Mouse (Mus musculus): ENCODE results near the gene Tnp2.

Gene Tnp2

DNA sequence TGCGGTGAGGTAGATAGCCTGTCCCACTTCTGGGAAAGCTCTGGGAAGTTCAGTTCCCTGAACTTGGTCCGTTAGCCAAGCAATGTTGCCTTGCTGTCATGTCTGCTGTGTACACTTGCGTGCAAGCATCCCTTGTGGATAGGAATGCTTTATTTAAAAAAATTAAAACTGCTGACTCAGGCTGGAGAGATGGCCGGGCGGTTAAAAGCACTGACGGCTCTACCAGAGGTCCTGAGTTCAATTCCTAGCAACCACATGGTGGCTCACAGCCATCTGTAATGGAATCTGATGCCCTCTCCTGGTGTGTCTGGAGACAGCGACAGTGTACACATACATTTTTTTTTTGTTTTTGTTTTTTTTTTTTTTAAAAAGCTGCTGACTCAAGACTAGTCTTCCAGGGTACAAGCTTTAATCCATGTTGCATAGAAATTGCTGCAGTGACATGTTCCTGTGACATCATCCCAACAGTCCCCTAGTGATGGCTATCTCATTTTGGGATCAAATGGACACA, 857 bp downstream of the Tnp2 start:
- DNase-seq, result no peak

DNA sequence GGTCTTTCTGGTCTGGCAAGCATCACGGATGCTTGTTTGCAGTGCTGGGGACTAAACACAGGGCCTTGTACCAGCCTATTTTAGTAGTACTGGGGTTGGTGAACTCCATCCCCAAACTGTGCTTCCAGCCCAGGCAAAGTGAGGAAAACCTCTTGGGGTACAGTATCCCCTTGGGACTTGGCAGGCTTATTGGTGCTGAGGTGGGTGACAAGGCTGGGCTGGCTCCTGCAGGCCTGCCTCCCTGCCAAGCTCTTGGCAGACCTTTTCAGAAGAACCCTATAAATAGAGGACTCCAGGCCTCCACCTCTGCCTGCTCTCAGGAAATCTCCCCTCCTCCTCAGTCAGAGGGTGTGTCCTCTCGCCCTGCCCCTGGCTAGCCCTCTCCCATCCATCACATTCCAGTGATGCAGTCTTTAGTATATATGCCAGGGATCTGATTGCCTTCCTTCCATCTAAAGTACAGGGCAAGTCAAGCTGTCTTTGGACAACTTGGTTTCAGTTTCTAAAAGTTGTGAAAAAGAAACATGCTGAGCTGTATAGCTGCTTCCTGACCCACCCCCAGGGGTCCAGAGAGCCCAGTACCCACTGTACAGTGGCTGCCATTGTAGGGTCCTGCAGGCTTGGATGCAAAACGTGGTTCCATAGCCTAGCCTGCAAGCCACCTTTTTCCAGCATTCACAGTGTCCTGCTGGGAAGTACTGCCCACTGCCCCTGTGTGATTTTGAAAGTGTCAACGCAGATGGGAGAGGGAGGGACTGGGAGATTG, 1.5 kb downstream of the Tnp2 start:
- DNase-seq, result no peak

DNA sequence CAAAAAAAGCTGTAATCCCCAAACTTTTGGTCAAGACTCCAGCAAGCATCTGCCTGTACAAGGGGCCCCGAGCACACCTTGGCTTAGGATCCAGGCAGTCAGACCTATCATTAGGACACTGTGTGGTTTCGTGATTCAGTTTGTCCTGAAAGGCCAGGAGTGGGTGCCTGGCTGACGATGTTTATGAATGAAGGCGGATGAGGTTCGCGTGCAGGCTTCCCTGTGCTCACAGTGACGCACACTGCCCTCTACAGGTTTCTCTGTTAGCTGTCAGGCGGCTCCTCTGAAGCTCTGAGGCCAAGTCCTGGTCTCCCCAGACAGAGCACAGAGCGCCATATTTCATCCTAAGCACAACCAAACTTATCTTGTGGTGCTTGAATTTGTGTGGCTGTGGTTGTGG, 2.2 kb downstream of the Tnp2 start:
- DNase-seq, result peak; percentile 95

DNA sequence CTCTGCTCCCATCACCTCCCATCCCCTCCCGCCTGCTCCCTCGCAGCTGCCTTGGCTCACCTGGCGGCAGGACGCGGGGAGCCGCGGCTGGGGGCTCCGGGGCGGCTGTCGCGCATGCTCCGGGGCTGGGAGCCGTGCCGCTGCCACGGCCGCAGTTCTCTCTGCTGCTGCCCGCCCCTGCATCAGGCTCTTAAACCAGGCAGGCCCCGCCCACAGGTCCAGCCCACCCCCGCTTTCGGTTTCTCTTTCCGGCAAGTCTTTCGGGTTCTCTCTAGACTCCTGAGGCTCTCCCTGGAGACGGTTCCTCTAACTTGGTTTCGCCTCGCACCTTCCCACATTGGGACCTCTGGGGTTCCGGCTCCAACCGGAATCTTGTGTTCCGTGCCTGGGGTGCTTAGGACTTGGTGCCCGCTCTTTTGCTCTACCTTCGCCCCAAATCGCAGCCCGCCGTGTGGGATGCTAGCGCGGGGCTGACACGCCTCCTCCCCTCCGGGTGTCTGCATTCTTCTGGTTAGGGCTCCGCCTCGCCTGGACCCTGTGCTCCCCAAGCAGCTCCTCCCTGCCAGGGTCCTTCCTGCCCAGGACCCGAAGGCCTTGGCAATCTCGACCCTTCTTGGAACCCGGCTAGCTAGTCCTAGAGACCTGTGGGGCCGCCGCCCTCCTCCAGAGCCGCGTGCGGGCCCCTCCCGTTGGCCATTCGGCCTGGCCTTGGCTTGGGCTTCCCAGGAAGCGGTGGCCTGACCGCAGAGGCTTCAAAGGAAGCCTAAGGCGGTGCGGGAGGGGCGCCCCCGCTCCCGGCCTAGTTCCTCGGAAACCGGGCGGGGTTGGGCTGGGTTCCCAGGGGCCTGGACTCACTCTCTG, 2.9 kb downstream of the Tnp2 start, which contains the start of gene Socs1:
Gene Socs1 (minus strand): TSS at position 166 of the 861 bp plus-strand sequence.
- DNase-seq, result peak; percentile 93

DNA sequence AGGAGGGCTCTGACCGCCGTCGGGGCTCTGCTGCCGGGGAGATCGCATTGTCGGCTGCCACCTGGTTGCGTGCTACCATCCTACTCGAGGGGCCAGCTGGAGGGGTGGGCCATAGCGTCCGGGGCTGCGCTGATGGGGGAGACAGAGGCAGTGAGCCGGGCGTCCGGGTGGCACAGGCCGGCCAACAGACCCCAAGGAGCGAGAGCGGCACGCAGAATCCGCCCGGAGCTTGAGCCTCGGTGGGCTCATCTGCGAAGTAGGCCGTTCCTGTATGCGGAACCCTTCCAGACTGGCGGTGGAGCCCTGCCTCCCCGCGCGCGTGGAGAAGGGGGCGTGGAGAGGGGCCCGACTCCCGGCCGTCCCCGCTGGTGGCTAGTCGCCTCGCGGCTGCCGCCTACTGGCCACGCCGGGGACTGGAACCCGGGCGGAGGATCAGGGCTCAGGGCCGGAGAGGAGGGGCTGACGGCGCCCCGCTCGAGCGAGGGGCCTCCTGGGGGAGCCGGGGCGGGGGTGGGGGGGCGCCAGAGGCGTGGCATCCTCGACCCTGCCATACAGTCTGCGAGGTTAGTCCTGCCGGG, 3.6 kb downstream of the Tnp2 start:
- DNase-seq, result peak; percentile 92

DNA sequence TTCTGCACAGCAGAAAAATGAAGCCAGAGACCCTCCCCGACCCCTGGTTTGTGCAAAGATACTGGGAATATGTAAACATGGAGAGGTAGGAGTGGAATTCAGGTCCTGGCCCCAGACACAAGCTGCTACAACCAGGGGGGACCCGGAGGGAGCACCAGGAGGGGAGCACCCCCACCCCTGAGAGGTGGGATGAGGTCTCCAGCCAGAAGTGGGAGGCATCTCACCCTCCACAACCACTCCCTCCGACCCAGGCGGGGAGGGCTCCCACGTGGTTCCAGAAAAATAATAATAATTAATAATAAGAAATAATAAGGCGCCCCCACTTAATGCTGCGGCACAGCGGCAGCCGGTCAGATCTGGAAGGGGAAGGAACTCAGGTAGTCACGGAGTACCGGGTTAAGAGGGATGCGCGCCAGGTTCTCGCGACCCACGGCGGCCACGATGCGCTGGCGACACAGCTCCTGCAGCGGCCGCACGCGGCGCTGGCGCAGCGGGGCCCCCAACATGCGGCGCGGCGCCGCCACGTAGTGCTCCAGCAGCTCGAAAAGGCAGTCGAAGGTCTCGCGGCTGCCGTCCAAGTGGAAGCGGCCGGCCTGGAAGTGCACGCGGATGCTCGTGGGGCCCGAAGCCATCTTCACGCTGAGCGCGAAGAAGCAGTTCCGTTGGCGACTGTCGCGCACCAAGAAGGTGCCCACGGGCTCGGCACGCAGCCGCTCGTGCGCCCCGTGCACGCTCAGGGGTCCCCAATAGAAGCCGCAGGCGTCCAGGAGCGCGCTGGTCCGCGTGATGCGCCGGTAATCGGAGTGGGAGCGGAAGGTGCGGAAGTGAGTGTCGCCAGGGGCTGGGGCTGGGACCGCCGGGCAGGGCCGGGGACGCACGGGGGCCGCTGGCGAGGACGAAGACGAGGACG, 4.3 kb downstream of the Tnp2 start:
- DNase-seq, result peak; percentile 28

DNA sequence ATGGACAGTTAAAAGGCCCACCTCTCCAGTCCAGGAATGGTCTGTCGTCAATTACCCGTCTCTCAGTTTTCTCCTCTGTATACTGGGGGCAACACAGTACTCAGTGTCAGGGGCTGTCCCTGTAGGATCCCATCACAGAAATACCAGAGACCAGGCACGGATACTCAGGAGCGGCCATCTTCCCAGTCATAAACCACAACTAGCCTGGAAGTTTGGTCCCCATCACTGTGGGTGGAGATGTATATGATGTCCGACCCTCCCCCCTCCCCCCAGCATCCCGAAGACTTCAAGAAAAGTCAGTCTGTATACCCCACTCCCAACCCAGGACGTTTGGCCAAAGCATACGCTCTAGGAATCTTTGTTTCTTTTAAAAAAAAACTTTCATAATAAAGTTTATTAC, 5.0 kb downstream of the Tnp2 start:
- DNase-seq, result no peak

DNA sequence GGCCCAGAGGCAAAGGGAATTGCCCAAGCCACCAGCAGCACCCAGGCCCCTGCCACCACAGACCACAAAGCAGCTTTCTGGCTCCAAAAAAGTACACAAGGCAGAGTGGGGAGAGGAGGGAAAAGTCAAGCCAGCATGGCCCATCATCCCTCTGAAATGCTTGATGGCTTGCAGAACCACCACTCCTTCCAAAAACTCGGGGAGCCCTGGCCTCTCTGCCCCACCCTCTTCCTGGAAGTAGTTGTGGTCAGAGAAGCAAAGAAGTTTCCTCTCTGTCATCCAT, 5.4 kb downstream of the Tnp2 start:
- no peak for DNase-seq

DNA sequence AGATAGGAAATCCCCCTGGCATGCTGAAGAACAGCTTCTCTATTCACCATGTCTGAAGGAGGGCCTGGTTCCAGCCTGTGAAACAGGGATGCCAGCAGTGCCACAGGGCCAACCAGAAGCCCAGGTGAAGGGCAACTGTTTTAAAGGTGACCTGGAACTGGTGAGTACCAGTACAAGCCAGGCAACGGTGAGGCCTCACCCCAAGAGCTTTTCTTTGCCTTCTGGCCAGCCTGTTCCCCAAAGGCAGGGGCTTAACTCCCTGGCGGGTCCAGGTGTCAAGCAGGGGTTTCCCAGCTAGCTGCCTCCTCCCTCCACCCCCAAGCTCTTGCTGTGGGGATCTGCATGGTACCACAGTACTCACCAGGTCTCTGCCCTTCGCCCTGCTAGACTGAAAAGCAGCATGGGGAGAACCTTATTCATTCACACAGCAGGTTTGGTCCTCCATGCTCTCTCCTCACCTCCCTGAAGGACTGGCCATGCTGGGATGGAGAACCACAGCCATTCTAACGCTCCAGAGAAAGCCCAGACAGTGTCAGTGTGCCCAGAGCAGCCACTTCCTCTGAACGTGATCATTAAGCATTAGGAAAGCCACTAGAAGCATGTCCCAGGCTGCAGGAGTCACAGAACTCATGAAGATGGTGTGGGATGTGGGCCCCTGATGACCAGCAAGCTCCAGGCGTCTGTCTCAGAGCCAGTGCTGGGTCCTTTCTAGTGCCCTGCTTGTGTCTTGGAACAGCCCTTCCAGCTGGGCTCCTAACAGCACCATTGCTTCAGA, 5.9 kb downstream of the Tnp2 start:
- DNase-seq, result no peak

DNA sequence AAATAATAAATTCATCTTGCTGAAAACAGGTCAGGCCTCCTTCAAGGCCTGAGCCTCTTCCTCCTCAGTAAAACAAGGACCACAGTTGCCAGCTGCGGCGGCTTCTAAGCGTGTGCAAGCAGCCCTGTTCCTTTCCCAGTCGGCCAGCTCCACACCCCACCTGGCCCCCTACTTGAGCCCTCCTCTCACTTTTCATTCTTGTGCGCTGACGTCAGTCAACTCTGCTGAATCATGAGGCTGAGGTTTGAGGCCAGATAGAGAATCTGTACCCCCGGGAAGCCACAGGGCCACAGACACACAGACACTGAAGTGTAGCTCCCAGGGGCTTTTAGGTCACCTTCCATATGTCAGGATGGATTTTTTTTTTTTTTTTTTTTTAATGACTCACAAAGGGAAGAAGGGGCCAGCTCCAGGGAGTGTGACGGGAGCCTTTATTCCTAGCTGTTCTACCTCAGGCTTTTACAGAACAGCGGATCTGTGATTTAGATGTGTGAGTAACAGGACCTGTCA, 6.5 kb downstream of the Tnp2 start:
- DNase-seq, result no peak

DNA sequence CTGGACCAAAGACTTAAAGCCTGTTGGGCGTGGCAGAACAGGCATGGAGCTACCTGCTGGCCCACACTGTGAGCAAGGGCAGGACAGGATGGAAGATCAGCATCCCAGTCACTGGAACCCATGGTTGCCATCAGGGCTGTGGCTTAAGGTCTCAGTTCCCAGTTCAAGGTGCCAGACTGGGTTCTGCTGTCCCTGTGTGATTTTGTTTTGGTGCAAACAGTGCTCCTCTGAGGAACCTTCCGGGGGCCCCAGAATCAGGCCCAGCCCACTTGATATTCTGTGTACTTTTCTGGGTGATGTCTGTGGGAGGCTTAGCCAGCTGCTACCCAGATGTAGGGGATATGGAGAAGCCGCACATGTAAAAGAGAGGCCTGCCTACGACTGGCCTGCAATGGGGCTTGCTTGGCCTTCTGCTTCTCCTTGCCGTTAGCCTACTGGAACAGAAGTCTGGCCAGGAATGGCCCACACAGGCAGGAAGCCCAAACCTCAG, 7.8 kb downstream of the Tnp2 start:
- no peak for DNase-seq

DNA sequence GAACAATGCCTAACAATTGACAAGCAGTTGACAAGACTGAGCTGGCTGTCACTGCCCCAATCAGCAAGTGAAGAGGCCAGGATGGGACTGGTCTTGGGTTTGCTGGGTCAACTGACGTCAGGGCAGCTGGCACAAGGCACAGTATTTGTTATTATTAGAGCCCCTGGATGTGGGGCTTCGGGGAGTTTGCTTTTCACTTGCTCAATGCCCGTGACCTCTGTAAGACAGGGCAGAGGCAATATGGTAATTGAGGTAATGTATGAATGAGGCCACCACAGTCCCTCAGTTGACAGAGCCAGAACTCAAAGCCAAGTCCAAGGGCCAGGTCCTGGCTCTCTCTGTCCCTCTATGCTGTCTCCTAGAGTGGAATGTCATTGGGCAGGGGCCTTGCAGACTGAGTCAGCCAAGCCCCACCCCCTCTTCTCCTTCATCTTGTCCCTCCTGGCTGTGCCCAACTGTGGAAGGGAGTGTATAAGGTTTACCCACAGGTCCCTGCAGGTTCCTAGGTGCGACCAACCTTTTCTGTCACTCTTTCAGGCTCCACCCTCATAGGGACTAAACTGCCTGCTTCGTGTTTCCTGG, 10.8 kb downstream of the Tnp2 start:
- no peak for DNase-seq

DNA sequence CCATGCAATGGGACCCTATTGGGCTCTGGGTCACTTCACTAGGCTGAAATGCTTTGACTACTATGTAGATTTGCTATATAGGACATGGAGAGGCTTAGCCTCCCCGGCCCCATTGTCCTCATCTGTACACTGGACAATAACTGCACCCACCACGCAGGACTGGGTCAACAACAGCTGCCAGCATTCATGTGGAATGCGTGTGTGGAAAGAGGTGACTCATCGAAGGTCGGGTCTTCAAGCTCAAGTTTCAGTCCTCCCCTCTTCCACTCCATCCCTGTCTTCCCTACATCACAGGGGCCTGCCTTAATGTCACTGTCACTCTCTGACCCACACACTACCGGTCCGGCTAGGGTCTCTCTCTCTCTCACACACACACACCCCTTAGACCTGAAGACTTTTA, 12.1 kb downstream of the Tnp2 start:
- no peak for DNase-seq

DNA sequence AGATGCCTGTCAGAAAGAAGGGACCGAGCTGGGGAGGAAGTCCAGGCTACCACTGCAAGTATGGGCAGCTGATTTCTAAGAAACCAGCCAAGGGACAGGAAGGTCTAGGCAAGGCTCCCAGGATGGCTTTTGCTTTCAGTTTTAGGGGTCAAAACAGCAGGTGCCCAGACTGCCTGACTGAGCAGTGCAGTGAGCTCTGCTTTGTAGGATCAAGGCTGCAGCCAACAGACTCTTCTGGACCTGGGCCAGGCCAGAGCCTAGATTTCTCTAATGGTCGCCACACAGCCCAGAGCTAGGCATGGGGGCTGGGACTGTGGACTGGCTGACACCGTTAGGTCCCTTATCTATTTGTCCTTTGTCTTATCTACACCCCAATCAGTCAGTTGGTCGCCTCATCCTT, 13.7 kb downstream of the Tnp2 start:
- no peak for DNase-seq

DNA sequence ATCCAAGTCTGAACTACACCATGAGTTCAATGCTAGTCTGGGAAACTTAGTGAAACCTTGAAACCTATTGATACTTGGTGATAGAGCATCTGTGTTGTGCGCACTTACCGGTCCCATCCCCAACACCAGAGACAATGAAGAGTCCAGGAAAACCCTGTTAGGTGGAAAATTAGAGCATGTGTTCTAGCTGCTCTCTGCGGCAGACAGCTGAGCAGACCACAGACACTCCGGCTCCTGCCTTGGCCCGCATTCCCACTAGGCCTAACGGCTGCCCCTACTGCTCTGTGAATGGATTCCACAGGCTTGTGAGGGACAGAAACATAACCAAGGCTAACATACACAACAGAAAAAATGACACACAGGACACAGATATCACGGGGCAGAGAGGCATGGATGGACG, 14.9 kb downstream of the Tnp2 start:
- DNase-seq, result no peak

DNA sequence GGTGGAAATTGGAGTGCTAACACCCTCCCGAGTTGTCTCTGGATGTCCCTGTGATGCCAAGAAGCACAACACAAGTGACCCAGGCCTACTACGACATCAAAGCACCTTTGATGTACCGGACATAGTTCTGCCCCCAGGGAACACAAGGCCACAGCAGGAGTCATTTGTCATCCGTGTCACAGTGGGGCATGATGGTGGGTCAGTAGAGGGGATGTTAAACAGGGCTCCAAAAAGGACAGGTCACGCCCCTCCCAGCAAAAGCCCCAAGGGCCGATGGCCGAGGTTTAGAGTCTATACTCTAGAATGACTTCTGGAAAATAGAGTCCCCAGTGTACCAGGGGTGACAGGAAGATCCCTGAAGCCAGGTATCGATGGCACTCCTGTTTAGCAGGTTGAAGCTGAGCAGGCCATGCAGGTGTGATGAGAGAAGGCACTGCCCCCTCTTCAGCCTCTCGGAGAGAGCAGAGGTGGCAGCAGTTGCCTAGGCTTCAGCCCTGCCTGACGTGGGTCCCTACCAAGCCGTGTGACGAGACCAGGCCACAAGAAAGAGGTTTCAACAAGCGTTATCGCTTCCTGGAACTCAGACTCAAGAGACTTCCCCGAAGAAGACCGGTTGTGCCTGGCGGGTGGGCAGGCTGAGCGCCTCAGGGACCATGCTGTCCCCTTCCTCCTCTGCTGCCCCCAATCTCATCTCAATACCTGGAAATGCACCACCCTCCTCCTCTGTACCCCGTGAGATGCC, 16.5 kb downstream of the Tnp2 start:
- peak; percentile 42 for DNase-seq

DNA sequence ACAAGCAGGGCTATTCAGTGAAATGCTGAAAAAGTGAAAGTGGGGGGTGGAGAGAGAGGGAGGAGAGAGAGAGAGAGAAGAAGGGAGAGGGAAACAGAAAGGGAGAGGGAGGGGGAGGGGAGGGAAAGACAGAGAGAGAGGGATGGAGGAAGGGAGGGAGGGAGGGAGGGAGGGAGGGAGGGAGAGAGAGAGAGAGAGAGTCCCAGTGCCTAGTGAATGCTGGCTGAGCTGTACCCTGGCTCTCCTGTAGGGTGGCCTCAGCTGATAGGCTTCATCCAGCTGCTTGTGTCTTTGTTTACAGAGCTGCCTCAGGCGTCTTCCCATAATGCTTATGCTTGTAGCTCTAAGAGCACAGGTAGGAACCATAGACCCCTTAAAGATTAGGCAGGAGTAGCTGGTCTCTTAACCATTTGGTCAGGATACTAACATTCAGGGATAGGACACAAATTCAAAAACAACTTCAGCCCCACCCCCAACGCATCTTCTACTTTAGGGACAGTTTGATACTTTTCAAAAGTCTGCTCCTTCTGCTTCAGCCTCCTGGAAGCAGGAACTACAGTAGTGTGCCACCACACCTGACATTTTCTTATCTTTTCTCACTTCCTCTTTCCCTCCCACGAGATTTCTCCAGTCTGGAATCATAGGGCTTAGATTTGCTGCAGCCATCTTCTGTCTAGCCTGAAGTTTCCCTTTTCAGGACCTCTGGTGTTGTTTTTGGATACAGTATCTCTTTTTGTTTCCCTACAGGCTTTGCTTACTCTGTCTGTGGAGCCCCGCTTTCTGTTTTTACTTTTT, 17.7 kb downstream of the Tnp2 start:
- no peak for DNase-seq

DNA sequence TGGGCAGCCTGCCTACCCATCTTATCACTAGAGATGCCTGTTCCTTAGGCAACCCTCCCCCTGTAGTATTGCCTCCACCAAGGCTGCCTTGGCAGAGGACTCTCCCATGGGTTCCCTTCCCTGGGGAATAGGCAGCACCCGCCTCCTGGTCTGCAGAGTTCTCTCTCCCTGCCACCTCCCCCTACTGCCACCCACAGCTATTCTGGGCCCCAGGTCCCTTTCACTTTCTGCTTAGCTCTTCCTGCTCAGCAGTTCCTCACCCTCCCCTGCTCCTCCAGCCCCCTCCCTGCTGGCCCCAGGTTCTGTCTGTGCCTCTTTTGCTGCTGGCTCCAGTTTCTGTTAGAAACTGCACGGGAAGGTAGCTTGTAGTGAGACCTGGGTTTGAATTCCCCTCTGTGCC, 18.8 kb downstream of the Tnp2 start:
- DNase-seq, result no peak

DNA sequence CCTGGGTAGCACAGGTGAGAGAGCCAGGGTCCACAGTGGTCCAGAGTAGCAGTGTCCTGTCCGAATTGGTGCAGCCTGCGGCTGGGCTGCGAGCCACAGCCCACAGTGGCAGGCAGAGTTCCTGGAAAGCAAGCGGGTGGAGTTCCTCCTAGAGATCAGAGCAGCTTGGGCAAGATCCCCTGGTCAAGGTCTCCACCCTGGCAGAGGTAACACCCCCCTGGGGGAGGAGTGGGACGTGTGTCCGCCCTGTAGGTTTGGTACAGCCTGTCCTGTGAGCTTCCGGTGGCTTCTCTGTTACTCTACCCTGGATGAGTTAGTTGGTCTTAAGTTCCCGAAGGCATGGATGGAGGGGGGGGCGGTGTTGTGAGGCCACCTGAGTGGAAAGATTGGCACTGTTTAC, 19.6 kb downstream of the Tnp2 start:
- peak; percentile 66 for DNase-seq

DNA sequence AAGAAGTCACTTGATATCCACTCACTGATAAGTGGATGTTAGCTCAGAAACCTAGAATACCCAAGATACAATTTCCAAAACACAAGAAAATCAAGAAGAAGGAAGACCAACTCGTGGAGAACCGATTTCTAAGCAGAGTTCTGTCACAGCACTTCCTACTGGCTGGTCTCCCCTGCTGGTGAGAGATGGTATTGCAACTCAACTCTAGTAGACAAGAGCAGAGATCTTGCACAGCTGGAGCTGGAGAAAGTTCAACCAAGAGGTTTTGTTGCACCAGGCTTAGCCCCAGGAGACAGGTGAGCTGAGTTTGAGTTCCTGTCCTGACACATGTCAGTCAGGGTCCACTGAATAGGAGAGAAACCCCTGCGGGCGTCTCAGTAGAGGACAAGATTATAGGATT, 21.3 kb downstream of the Tnp2 start:
- DNase-seq, result peak; percentile 94
